Mouse (Mus musculus): ENCODE data around the gene Pkd1. TPM values are rescaled to one million over a fixed set of nuclear protein-coding genes. Genes with fewer than 3 reads are reported as not detected.
A peak's percentile ranks its signal among the peaks of the same experiment; 100 is the strongest.

Gene Pkd1
- 26.3 and 27.4 TPM in 2 replicates for polyA plus RNA-seq (2015; fragmentation: Nextera tagmentation; extraction: Ambion mirVana)

DNA sequence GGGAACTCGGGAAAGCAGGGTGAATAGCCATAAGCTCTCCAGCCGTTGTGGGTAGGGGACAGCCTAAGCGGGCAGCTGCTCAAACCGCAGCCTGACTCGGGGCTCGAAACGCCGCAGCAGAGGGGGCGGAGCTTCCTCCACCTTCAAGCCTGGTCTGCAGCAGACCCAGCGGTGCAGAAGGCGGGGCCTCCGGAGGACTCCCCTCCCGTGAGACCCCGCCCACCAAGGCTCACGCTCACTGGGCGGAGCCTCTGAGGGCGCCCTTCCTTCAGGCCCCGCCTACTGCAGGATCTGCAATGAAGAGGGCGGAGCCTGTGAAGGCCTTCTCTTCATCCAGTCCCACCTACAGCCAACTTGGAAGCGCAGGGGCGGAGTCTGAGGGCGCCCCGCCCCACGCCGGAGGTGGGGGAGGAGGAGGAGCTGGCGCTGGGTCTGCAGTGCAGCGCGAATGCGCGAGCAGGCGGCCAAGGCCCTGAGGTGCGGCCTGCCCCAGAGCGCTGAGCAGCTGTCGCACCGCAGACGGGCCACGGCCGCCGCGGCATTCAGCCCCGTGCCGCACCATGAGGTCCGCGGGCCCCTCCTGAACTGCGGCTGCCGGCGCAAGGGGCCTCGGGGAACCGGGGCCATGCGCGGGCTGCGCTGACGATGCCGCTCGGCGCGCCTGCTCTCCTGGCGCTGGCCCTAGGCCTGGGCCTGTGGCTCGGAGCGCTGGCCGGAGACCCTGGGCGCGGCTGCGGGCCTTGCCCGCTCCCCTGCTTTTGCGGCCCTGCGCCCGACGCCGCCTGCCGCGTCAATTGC, at the start of gene Pkd1:
Pkd1 (plus strand) TSS at position 217 of the 798 bp plus-strand sequence.
- TF ChIP-seq EP300 (IDR thresholded peaks at IDR 0.05) = no peak
- TF ChIP-seq CTCF (IDR thresholded peaks at IDR 0.05) = peak; percentile 4; the same call in 1 of the 2 replicates
- Histone ChIP-seq H3K4me1 (ENCODE audit: insufficient read depth, low read depth, low read length) (0 out of 2 replicates have a peak, but pooled peaks cover 3% of the 10 kb centered on the region), H3K27ac (ENCODE audit: low read length) (peak within 1 kb of the TSS; percentile 96), H3K4me2 (replicated peaks; ENCODE audit: low read depth, low read length) (peak within 1 kb of the TSS; percentile 87), H3K36me3 (ENCODE audit: insufficient read depth, low read length) (no peaks in the 10 kb centered on the region), H3K4me3 (ENCODE audit: low read depth, low read length) (peak within 1 kb of the TSS; percentile 80), H3K9me3 (ENCODE audit: low read length) (no peaks in the 10 kb centered on the region), H3K9ac (replicated peaks; ENCODE audit: low read depth) (peak within 1 kb of the TSS; percentile 73), H3K27me3 (replicated peaks; ENCODE audit: insufficient read depth, low read length) (no peaks in the 10 kb centered on the region)
- under 1% methylated on average over 49 of the region's 72 CpGs for WGBS
- peak; percentile 100 for DNase-seq (ENCODE audit: low spot score)
- ATAC-seq = peak; percentile 96

GRCm38 (mm10) chr17:24502208-24502607, 47.4 kb upstream of the Pkd1 start:
- H3K9ac ChIP-seq (replicated peaks; ENCODE audit: low read depth) = no peak overlapping the region
- H3K9me3 ChIP-seq (ENCODE audit: low read length) = no peaks in the 10 kb centered on the region
- DNase-seq (ENCODE audit: low spot score) = no peak
- TF ChIP-seq EP300 (IDR thresholded peaks at IDR 0.05) (no peak), CTCF (IDR thresholded peaks at IDR 0.05) (peak; percentile 52)
- no peak overlapping the region for H3K4me2 ChIP-seq (replicated peaks; ENCODE audit: low read depth, low read length)
- no peaks in the 10 kb centered on the region for H3K36me3 ChIP-seq (ENCODE audit: insufficient read depth, low read length)
- H3K4me1 ChIP-seq (ENCODE audit: insufficient read depth, low read depth, low read length) = no peaks in the 10 kb centered on the region
- 37% methylated on average over 11 of the region's 11 CpGs for WGBS
- no peak overlapping the region for H3K4me3 ChIP-seq (ENCODE audit: low read depth, low read length)
- no peak overlapping the region for H3K27ac ChIP-seq (ENCODE audit: low read length)
- ATAC-seq = no peak
- no peaks in the 10 kb centered on the region for H3K27me3 ChIP-seq (replicated peaks; ENCODE audit: insufficient read depth, low read length)

DNA sequence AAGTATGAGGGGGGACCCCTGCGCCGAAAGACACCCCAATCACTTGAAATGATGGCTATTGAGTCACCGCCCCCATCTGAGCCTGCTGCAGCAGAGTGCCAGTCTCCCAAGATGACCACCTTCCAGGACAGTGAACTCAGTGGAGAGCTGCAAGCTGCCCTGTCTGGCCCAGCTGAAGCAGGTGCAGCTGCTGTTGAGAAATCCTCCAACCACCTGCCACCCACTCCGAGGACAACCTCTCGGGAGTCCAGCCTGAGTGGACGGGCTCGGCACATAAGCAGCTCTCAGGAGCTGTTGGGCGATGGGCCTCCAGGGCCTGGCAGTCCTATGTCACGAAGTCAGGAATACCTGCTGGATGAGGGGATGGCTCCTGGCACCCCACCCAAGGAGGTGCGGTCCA, 45.5 kb upstream of the Pkd1 start:
- Histone ChIP-seq H3K36me3 (ENCODE audit: insufficient read depth, low read length) (peaks cover 11% of the 10 kb centered on the region), H3K4me2 (replicated peaks; ENCODE audit: low read depth, low read length) (no peak overlapping the region), H3K4me1 (ENCODE audit: insufficient read depth, low read depth, low read length) (no peaks in the 10 kb centered on the region), H3K27ac (ENCODE audit: low read length) (no peak overlapping the region), H3K9ac (replicated peaks; ENCODE audit: low read depth) (no peak overlapping the region), H3K4me3 (ENCODE audit: low read depth, low read length) (no peak overlapping the region), H3K27me3 (replicated peaks; ENCODE audit: insufficient read depth, low read length) (no peaks in the 10 kb centered on the region), H3K9me3 (ENCODE audit: low read length) (no peaks in the 10 kb centered on the region)
- WGBS = 81% methylated on average over 10 of the region's 10 CpGs
- TF ChIP-seq CTCF (IDR thresholded peaks at IDR 0.05) (no peak), EP300 (IDR thresholded peaks at IDR 0.05) (no peak)
- ATAC-seq = no peak
- no peak for DNase-seq (ENCODE audit: low spot score)

DNA sequence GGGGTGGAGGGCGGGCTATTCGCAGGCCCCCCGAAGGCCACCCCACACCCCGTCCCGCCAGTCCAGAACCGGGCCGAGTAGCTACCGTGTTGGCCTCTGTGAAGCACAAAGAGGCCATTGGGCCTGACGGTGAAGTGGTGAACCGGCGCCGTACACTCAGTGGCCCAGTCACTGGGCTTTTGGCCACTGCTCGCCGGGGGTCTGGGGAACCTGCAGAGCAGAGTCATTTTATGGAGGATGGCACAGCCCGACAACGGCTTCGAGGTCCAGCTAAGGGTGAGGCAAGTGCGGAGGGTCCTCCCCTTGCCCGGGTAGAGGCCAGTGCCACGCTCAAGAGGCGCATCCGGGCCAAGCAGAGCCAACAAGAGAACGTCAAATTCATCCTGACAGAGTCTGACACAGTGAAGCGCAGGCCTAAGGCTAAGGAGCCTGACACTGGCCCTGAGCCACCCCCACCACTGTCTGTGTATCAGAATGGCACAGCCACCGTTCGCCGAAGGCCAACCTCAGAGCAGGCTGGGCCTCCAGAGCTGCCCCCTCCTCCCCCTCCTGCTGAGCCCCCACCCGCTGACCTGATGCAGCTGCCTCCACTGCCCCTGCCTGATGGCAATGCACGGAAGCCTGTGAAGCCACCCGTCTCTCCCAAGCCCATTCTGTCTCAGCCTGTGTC, 44.2 kb upstream of the Pkd1 start:
- H3K27me3 ChIP-seq (replicated peaks; ENCODE audit: insufficient read depth, low read length) = no peaks in the 10 kb centered on the region
- ATAC-seq = no peak; the same call in 1 of the 2 replicates

DNA sequence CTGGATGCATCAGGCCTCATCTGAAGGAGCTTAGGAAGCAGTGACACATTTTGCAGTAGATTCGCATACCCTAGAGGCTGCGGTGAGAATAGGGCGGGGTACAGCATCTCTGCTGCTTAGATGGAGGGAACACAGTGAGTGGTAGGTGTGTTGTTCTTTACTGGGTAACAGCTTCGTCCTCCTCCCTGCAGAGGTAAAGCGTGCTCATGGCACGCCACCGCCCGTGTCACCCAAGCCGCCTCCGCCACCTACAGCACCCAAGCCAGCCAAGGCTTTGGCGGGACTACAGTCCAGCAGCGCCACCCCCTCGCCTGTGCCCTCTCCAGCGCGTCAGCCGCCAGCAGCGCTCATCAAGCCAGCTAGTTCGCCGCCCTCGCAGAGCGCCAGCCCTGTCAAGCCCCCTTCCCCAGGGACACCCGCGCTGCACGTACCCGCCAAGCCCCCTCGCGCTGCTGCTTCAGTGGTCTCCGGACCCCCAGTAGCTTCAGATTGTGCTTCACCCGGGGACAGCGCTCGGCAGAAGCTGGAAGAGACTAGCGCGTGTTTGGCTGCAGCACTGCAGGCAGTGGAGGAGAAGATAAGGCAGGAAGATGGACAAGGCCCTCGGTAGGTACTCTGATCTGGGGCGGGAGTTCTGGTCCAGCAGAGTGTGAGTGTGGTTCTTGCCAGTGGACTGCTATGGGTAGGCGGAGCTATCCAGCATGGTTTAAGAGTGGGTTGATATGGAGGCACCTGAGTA, 43.1 kb upstream of the Pkd1 start:
- no peaks in the 10 kb centered on the region for H3K27me3 ChIP-seq (replicated peaks; ENCODE audit: insufficient read depth, low read length)
- no peak for ATAC-seq
- TF ChIP-seq EP300 (IDR thresholded peaks at IDR 0.05) = no peak
- TF ChIP-seq CTCF (IDR thresholded peaks at IDR 0.05) = no peak
- no peak overlapping the region for H3K4me3 ChIP-seq (ENCODE audit: low read depth, low read length)
- H3K9ac ChIP-seq (replicated peaks; ENCODE audit: low read depth) = no peak overlapping the region
- no peak overlapping the region; the same call in 1 of the 2 replicates for H3K4me2 ChIP-seq (replicated peaks; ENCODE audit: low read depth, low read length)
- H3K4me1 ChIP-seq (ENCODE audit: insufficient read depth, low read depth, low read length) = no peaks in the 10 kb centered on the region
- no peak for DNase-seq (ENCODE audit: low spot score)
- 35% methylated on average over 34 of the region's 36 CpGs for WGBS
- H3K27ac ChIP-seq (ENCODE audit: low read length) = no peak overlapping the region
- H3K9me3 ChIP-seq (ENCODE audit: low read length) = no peaks in the 10 kb centered on the region
- H3K36me3 ChIP-seq (ENCODE audit: insufficient read depth, low read length) = peaks cover 34% of the 10 kb centered on the region

More for the DNA sequence above, 44.2 kb upstream of the Pkd1 start:
- H3K4me1 ChIP-seq (ENCODE audit: insufficient read depth, low read depth, low read length) = no peaks in the 10 kb centered on the region
- H3K27ac ChIP-seq (ENCODE audit: low read length) = no peak overlapping the region
- H3K4me3 ChIP-seq (ENCODE audit: low read depth, low read length) = no peak overlapping the region
- H3K36me3 ChIP-seq (ENCODE audit: insufficient read depth, low read length) = peaks cover 23% of the 10 kb centered on the region
- no peak for TF ChIP-seq CTCF (IDR thresholded peaks at IDR 0.05)
- no peak for TF ChIP-seq EP300 (IDR thresholded peaks at IDR 0.05)
- no peak for DNase-seq (ENCODE audit: low spot score)
- 92% methylated on average over 29 of the region's 30 CpGs for WGBS
- H3K4me2 ChIP-seq (replicated peaks; ENCODE audit: low read depth, low read length) = no peak overlapping the region
- no peaks in the 10 kb centered on the region for H3K9me3 ChIP-seq (ENCODE audit: low read length)
- no peak overlapping the region for H3K9ac ChIP-seq (replicated peaks; ENCODE audit: low read depth)
